ENCODE assay signal across 21 mouse cellular contexts in the genomic region with DNA sequence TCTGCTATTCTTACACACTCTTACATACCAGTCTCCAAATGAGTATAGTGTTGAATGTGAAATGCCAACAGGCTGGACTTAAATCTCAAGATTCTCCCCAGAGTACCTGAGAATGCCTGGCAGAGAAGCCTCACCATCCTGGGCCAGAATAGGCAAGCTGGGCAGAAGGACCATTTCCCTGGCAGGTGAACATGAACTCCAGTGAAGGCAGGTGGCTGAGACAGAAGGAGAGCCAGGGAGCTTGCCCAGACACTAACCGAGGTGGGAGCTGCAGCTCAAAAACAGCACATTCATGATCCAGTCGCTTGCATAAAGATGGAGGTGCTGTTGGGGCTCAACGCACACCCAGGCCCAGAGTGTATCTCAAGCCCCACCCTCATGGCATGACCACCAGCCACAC. TPM values are rescaled to one million over a fixed set of nuclear protein-coding genes. Genes with fewer than 3 reads are reported as not detected.
A peak's percentile ranks its signal among the peaks of the same experiment; 100 is the strongest.
DNase-seq lines count a peak whose midpoint lies in the region; TF ChIP-seq lines count a peak whose summit lies in the region.
"Had no signal": no experiment of that assay in that cellular context is flagged by ENCODE, and none has a peak within 500 bp of the region (broad histone marks: within the 10 kb centered on the region; RNA-seq: fewer than 3 reads in every experiment).

No protein-coding gene starts in this region.

- no peak overlapping the region for H3K4me3 ChIP-seq in cerebellum, adult 2 months (replicated peaks; ENCODE audit: insufficient read depth, low read depth, low read length)
- no peak overlapping the region for H3K4me3 ChIP-seq in gastrocnemius, adult 2 months
- H3K4me3 ChIP-seq: embryonic facial prominence, embryonic 15.5 days; erythroblast, embryonic 14.5 days; forebrain, embryonic 10.5 days; heart, embryonic 10.5 days; hindbrain, embryonic 13.5 days had no signal

- intact Hi-C loops in gastrocnemius, adult 2 months (cut with DNase I) = no loop called here

- H3K27me3 ChIP-seq in cerebellum, adult 2 months (ENCODE audit: control insufficient read depth, insufficient read depth, low read length) = no peaks in the 10 kb centered on the region
- H3K27me3 ChIP-seq: Patski had no signal

- peaks cover 43% of the 10 kb centered on the region for H3K4me1 ChIP-seq in cerebellum, adult 2 months (ENCODE audit: control insufficient read depth, insufficient read depth, low read length)
- H3K4me1 ChIP-seq: embryonic facial prominence, embryonic 15.5 days; forebrain, embryonic 10.5 days; heart, embryonic 10.5 days had no signal

- H3K27ac ChIP-seq in cerebellum, adult 2 months (ENCODE audit: insufficient read depth, low read length) = peak overlapping the region; percentile 65
- H3K27ac ChIP-seq in gastrocnemius, adult 2 months = no peak overlapping the region
- H3K27ac ChIP-seq: embryonic facial prominence, embryonic 15.5 days; forebrain, embryonic 10.5 days; heart, embryonic 10.5 days; hindbrain, embryonic 13.5 days; hindbrain, postnatal 0 days had no signal

- WGBS in cerebellum, adult 2 months = 16% methylated on average over 3 of the region's 3 CpGs

- peak; percentile 73 for DNase-seq in cerebellum, adult 11 months
- peak; percentile 75 to 89 for DNase-seq in cerebellum, adult 2 months
- peak; percentile 75 to 76 for DNase-seq in cerebellum, postnatal 10 days
- no peak for DNase-seq in layer of hippocampus, postnatal 10 days (ENCODE audit: low spot score in 2 of 2)
- no peak for DNase-seq in gastrocnemius, postnatal 10 days
- DNase-seq in gastrocnemius, adult 2 months = no peak
- DNase-seq: adrenal gland, postnatal 25 days; embryo, embryonic 11 days; heart, adult 18-20 months; heart, postnatal 10 days; kidney, adult 11 months had no signal

- no peak for TF ChIP-seq CTCF in cerebellum, adult 2 months (IDR thresholded peaks at IDR 0.05; ENCODE audit: borderline replicate concordance, insufficient read depth, low read depth, low read length)
- no peak for TF ChIP-seq CTCF in gastrocnemius, adult 2 months (IDR thresholded peaks at IDR 0.05)

- no peak for TF ChIP-seq POLR2A in cerebellum, adult 2 months (IDR thresholded peaks at IDR 0.05; ENCODE audit: borderline replicate concordance, insufficient read depth, low read length)

RNA-seq across cellular contexts. Expression of a gene that starts 28.3 kb away (rescaled TPM):
- polyA plus RNA-seq in cerebellum, adult 2 months (2012; rRNA removed) = 67.5 and 71.0 TPM in 2 replicates
- total RNA-seq in layer of hippocampus, postnatal 10 days (2021) = 100 to 1,000 TPM; 107 to 121 TPM
- 10 to 100 TPM; 15.0 to 16.1 TPM for total RNA-seq in gastrocnemius, postnatal 10 days (2021)
- 1 to 10 TPM; 6.1 to 7.0 TPM for total RNA-seq in gastrocnemius, adult 2 months (2021)

RNA-seq across cellular contexts. Expression of a gene that starts 36.9 kb away (rescaled TPM):
- polyA plus RNA-seq in cerebellum, adult 2 months (2012; rRNA removed) = 21.8 and 22.7 TPM in 2 replicates
- total RNA-seq in layer of hippocampus, postnatal 10 days (2021) = 10 to 100 TPM; 15.9 to 16.3 TPM
- under 1 TPM; 0.12 to 0.32 TPM for total RNA-seq in gastrocnemius, postnatal 10 days (2021)
- under 1 TPM; 0.10 to 0.17 TPM for total RNA-seq in gastrocnemius, adult 2 months (2021)
- total RNA-seq: CH12.LX; common myeloid progenitor, adult 5-6 weeks had no signal
- polyA plus RNA-seq: activated CD4-positive, CD25-positive, alpha-beta regulatory T cell, adult 4 months had no signal

Comparison
In these comparisons a context has a peak if more than half of its experiments do, and no peak if none do; other contexts are left out.
1. DNase-seq: peak in cerebellum, adult 11 months (single experiment), cerebellum, adult 2 months (2 of 2) and cerebellum, postnatal 10 days (2 of 2); none in layer of hippocampus, postnatal 10 days (0 of 2), gastrocnemius, postnatal 10 days (single experiment) and gastrocnemius, adult 2 months (single experiment).
2. RNA of a gene that starts 28.3 kb away (total RNA-seq): 107 to 121 TPM in layer of hippocampus, postnatal 10 days; 15.0 to 16.1 TPM in gastrocnemius, postnatal 10 days and 6.1 to 7.0 TPM in gastrocnemius, adult 2 months; every median in the first group is over 4 times any median in the second.
3. RNA of a gene that starts 36.9 kb away (total RNA-seq): 15.9 to 16.3 TPM in layer of hippocampus, postnatal 10 days; 0.12 to 0.32 TPM in gastrocnemius, postnatal 10 days and 0.10 to 0.17 TPM in gastrocnemius, adult 2 months; every median in the first group is over 10 times any median in the second.